Mouse (Mus musculus) intestine, embryonic 16.5 days (tissue): Measurements from ENCODE around the gene Ngrn. TPM values are rescaled to one million over a fixed set of nuclear protein-coding genes. Genes with fewer than 3 reads are reported as not detected.

Experiments used
- polyA plus RNA-seq: library from polyadenylated mRNA; unstranded; fragments of >200 nt; fragmentation: Nextera tagmentation; extraction: Ambion mirVana; gene quantifications from 2 replicates; pipeline ENCODE4 v1.2.1, GENCODE M21; 2015

Gene Ngrn
- polyA plus RNA-seq, 1 experiment from 2014 or later: 57.8 TPM

Other genes starting within 250 kb of the Ngrn start
- gene Zfp710, start 236.4 kb upstream of the Ngrn start, polyA plus RNA-seq: 12.2 and 12.4 TPM in 2 replicates
- gene Idh2, start 145.8 kb upstream of the Ngrn start, polyA plus RNA-seq: 540 and 585 TPM in 2 replicates
- 14.9 and 16.3 TPM in 2 replicates for gene Sema4b, start 74.4 kb upstream of the Ngrn start, polyA plus RNA-seq
- 285 and 306 TPM in 2 replicates for gene Cib1, start 28.4 kb upstream of the Ngrn start, polyA plus RNA-seq
- gene Gdpgp1, start 28.4 kb upstream of the Ngrn start, polyA plus RNA-seq: 7.6 and 8.1 TPM in 2 replicates
- gene Ttll13, start 14.8 kb upstream of the Ngrn start, polyA plus RNA-seq: 0.56 and 0.69 TPM in 2 replicates
- 15.9 and 16.1 TPM in 2 replicates for gene Vps33b, start 8.4 kb downstream of the Ngrn start, polyA plus RNA-seq
- gene Prc1, start 33.2 kb downstream of the Ngrn start, polyA plus RNA-seq: 101 and 102 TPM in 2 replicates
- gene Rccd1, start 63.2 kb downstream of the Ngrn start, polyA plus RNA-seq: 7.9 and 8.3 TPM in 2 replicates
- gene Unc45a, start 79.8 kb downstream of the Ngrn start, polyA plus RNA-seq: 35.0 and 38.5 TPM in 2 replicates
- gene Hddc3, start 81.9 kb downstream of the Ngrn start, polyA plus RNA-seq: 15.1 and 18.7 TPM in 2 replicates
- gene Man2a2, start 110.2 kb downstream of the Ngrn start, polyA plus RNA-seq: 8.0 and 10.0 TPM in 2 replicates
- gene Fes, start 126.7 kb downstream of the Ngrn start, polyA plus RNA-seq: 10.9 and 11.6 TPM in 2 replicates
- 7.8 and 9.7 TPM in 2 replicates for gene Furin, start 144.2 kb downstream of the Ngrn start, polyA plus RNA-seq